Mouse (Mus musculus) bone marrow, adult 2 months (tissue): ENCODE data around the gene Ube2e3. TPM values are rescaled to one million over a fixed set of nuclear protein-coding genes. Genes with fewer than 3 reads are reported as not detected.

Experiments
- H3K27ac ChIP-seq: fragments of 200-500 bp; 2 replicates; pipeline ENCODE4 v1.5.1; 2012; ENCODE audit warnings: low read depth, mild to moderate bottlenecking, control low read depth, inconsistent platforms, low read length; ENCODE audit not compliant: control insufficient read depth, poor library complexity, insufficient read depth
- H3K4me1 ChIP-seq: fragments of 200-500 bp; 2 replicates; pipeline ENCODE4 v1.6.1; 2011; ENCODE audit warnings: low read length; ENCODE audit not compliant: control insufficient read depth, insufficient read depth
- H3K4me3 ChIP-seq: fragments of 200-500 bp; replicated peaks from 2 replicates; pipeline ENCODE3; 2011; ENCODE audit warnings: mild to moderate bottlenecking, low read depth, low read length, control low read depth; ENCODE audit not compliant: control insufficient read depth
- CTCF ChIP-seq: fragments of 200-500 bp; IDR thresholded peaks from 2 replicates; pipeline ENCODE4 v1.5.1; 2011; ENCODE audit warnings: low read length, control low read depth; ENCODE audit not compliant: control insufficient read depth, insufficient read depth
- POLR2A ChIP-seq: fragments of 200-500 bp; IDR thresholded peaks from 2 replicates; pipeline ENCODE4 v1.6.1; 2011; ENCODE audit warnings: low read depth, mild to moderate bottlenecking, control low read depth, low read length, borderline replicate concordance; ENCODE audit not compliant: control insufficient read depth
- WGBS: fragments of 180-500 bp; shearing (Covaris S2); methylation state at CpG from one replicate; pipeline ENCODE4 v1.1.7; 2018; 5-methylcytosine and 5-hydroxymethylcytosine counted together
- polyA plus RNA-seq: library from polyadenylated mRNA; stranded (reverse); fragments of >200 nt; gene quantifications from 2 replicates; pipeline ENCODE4 v1.2.4, GENCODE M21; 2011; ENCODE audit warnings: low replicate concordance; ENCODE audit not compliant: missing spikeins, insufficient read depth, insufficient read length

Ube2e3 gene
- 53.7 and 67.7 TPM in 2 replicates for polyA plus RNA-seq

DNA sequence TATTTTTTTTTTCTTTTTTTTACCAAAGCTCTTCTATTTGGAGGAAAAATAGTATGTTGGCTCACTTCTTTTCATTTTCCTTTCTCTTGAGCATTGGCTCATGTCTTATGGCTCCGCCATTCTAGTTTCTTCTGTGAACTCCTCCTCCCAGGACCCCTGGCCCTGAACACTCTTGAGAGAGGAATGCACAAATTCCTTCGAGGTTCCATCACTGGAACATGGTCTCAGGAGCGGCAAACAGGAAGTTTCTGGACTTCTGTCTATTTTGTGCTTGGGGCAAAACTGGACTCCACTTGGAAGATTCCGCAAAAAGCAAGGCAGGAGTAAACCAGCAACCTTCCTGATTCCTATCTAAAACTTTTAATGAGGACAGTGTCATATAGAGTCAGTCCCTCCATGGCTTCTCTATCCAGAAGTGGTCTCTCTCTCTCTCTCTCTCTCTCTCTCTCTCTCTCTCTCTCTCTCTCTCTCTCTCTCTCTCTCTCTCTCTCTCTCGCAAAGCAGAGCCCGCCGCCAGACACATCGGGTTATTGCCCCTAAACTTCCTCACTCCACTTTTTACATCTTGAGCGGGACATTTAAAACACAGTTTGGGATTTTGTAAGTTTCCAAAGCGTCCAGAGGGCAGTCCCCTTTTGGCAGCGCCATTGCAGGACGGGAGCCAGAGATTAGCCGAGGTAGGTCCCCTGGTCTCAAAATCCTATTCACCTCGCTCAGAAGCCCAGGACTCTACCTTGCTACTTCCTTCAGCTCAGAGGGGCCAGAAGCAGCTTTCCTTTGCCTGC, at the start of gene Ube2e3:
TSS of gene Ube2e3 (plus strand) at position 399 of the 785 bp plus-strand sequence.
- Histone ChIP-seq H3K27ac (peak within 1 kb of the TSS; percentile 90), H3K4me3 (peak within 1 kb of the TSS; percentile 87), H3K4me1 (peaks cover 1% of the 10 kb centered on the region)
- WGBS = 20% methylated on average over 14 of the region's 14 CpGs
- no peak for TF ChIP-seq CTCF
- no peak for TF ChIP-seq POLR2A

GRCm38 (mm10) chr2:78829887-78830286, 38.0 kb upstream of the Ube2e3 start:
- 80% methylated on average over 3 of the region's 3 CpGs for WGBS
- no peak overlapping the region for H3K4me3 ChIP-seq
- H3K4me1 ChIP-seq = no peaks in the 10 kb centered on the region
- H3K27ac ChIP-seq = no peak overlapping the region
- TF ChIP-seq POLR2A (no peak), CTCF (no peak)

- 6% methylated on average over 7 of the region's 7 CpGs for WGBS
- no peak overlapping the region for H3K4me3 ChIP-seq
- TF ChIP-seq POLR2A = no peak
- TF ChIP-seq CTCF = no peak
- no peak overlapping the region for H3K27ac ChIP-seq
- H3K4me1 ChIP-seq = no peaks in the 10 kb centered on the region
These were observed 26.3 kb upstream of the Ube2e3 start for GRCm38 (mm10) chr2:78841494-78842224.

GRCm38 (mm10) chr2:78844365-78844764, 23.6 kb upstream of the Ube2e3 start:
- no peak overlapping the region for H3K27ac ChIP-seq
- TF ChIP-seq POLR2A (no peak), CTCF (no peak)
- H3K4me3 ChIP-seq = no peak overlapping the region
- no peaks in the 10 kb centered on the region for H3K4me1 ChIP-seq
- 77% methylated on average over 5 of the region's 5 CpGs for WGBS

DNA sequence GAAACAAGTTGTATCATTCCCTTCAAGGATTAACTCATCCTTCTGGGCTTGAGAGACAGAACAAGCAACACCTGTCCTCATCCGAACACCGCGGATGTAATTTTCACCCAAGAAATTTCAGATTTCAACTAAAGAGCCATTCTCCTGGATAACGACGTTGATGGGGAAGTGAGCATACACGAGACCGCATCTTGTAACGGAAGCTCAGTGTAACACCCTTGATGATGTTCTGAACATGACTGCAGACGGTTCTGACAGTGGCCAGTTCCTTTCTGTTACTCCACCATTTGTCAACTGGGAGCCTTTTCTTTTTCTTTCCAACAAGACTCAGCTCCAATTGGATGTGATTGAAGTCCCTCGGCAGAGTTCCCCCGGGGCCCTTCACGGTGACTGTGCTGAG, 22.6 kb upstream of the Ube2e3 start:
- no peak overlapping the region for H3K27ac ChIP-seq
- no peak overlapping the region for H3K4me3 ChIP-seq
- WGBS = 77% methylated on average over 12 of the region's 12 CpGs
- no peak for TF ChIP-seq POLR2A
- TF ChIP-seq CTCF = no peak
- H3K4me1 ChIP-seq = no peaks in the 10 kb centered on the region

GRCm38 (mm10) chr2:78845717-78846116, 22.2 kb upstream of the Ube2e3 start:
- Histone ChIP-seq H3K4me3 (no peak overlapping the region), H3K27ac (no peak overlapping the region), H3K4me1 (no peaks in the 10 kb centered on the region)
- WGBS = 83% methylated on average over 10 of the region's 10 CpGs
- no peak for TF ChIP-seq CTCF
- TF ChIP-seq POLR2A = no peak

GRCm38 (mm10) chr2:78854315-78854714, 13.6 kb upstream of the Ube2e3 start:
- H3K4me3 ChIP-seq = no peak overlapping the region
- TF ChIP-seq CTCF (no peak), POLR2A (no peak)
- no peaks in the 10 kb centered on the region for H3K4me1 ChIP-seq
- 86% methylated on average over 8 of the region's 8 CpGs for WGBS
- H3K27ac ChIP-seq = no peak overlapping the region

DNA sequence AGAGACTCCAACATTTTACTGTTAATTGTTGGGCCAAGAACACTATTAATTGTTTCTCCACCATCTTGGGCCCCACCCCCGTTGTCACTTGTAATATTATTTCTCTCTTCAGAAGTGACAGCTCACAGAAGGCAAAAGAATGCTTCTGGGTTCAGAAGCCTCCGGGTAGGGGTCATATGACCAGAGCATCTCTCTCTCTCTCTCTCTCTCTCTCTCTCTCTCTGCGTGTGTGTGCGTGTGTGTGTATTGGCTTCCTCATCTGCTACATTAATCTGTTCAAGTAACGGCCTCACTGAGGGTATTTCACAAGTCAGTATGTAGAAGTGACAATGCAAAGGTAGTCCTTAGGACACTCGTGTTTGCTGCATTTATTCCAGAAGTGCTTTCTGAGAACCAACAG, 9.3 kb upstream of the Ube2e3 start:
- WGBS = 48% methylated on average over 6 of the region's 6 CpGs
- TF ChIP-seq CTCF = no peak
- no peak for TF ChIP-seq POLR2A
- peaks cover 1% of the 10 kb centered on the region; the same call in 1 of the 2 replicates for H3K4me1 ChIP-seq
- no peak overlapping the region for H3K4me3 ChIP-seq
- H3K27ac ChIP-seq = no peak overlapping the region
